Mouse (Mus musculus) right cerebral cortex, postnatal 36 days (tissue): ENCODE measurements around the gene Gga1.

ENCODE experiments used
- DNase-seq, 2 experiments: peaks; one replicate each; pipeline ENCODE4 v3.0.0; 2022; ENCODE audit warnings: low spot score in 2 of 2, mixed read lengths in 1 of 2

Gene Gga1

DNA sequence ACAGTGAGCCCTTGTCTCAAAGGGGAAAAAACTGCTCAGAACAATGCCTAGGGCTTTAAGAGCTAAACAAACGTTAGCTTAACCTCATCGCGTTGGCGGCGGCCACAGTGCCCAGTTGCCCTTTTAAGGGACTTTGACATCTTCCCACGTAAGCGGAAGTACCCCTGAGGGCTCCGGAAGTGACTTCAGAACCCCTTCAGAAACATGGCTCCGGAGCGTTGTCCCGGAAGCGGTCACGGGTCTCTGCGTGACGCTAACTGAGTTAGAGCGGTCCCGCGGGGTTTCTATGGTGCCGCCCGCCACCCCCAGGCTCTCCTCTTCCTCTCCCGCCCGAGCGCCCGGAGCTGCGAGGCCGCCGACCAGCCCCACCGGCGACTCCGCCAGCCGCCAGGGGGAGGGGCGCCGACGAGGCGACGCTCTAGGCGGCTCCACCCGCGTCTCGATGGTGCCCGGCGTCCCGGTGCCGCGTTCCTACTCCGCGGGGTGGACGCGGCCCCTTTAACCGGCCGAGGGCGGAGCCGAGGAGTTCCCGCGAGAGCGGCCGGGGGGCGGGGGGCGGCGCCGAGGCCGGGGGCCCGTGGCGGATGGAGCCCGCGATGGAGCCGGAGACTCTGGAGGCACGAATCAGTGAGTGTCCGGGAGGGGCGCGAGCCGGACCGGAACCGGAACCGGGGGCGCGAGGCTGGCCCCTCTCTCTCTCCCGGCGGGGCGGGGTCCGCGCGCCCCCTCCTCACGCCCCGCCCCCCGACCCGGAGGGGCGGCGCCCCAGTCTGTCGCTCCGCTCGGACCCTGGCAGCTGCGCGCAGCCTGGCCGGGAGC is at the start of gene Gga1:
Gene Gga1 (plus strand): TSS at position 200 of the 819 bp plus-strand sequence.
- peak; percentile 93 to 94 for DNase-seq

DNA sequence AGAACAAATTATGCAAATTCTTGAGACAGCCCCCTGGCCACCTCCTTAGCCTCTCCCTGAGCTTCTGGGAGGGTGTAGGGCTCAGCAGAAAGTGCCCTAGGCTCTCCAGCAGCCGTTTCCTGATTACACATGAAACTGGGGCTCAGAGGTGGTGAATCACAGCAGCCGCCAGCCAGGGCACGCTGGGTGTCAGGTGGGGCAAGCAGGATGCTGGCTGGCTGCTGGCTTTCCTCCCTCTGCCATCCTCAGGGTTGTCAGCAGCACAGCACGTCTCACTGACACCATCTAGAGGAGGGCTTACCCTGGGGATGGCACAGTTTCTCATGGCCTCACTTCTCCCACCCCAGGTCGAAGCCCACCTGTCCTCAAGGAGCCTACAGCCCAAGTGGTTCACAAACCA is 48.7 kb upstream of the Gga1 start:
- DNase-seq = no peak

DNA sequence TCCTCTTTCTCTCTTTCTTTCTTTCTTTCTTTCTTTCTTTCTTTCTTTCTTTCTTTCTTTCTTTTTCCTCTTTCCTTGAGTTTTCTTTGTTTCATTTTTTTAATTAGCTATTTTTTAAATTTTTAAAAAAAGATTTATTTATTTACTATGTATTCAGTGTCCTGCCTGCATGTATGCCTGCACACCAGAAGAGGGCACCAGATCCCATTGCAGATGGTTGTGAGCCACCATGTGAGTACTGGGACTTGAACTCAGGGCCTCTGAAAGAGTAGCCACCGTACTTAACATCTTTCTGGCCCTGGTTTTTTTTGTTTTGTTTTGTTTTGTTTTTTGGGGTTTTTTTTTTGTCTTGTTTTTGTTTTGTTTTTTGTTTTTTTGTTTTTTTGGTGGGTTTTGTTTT is 47.4 kb upstream of the Gga1 start:
- no peak for DNase-seq

DNA sequence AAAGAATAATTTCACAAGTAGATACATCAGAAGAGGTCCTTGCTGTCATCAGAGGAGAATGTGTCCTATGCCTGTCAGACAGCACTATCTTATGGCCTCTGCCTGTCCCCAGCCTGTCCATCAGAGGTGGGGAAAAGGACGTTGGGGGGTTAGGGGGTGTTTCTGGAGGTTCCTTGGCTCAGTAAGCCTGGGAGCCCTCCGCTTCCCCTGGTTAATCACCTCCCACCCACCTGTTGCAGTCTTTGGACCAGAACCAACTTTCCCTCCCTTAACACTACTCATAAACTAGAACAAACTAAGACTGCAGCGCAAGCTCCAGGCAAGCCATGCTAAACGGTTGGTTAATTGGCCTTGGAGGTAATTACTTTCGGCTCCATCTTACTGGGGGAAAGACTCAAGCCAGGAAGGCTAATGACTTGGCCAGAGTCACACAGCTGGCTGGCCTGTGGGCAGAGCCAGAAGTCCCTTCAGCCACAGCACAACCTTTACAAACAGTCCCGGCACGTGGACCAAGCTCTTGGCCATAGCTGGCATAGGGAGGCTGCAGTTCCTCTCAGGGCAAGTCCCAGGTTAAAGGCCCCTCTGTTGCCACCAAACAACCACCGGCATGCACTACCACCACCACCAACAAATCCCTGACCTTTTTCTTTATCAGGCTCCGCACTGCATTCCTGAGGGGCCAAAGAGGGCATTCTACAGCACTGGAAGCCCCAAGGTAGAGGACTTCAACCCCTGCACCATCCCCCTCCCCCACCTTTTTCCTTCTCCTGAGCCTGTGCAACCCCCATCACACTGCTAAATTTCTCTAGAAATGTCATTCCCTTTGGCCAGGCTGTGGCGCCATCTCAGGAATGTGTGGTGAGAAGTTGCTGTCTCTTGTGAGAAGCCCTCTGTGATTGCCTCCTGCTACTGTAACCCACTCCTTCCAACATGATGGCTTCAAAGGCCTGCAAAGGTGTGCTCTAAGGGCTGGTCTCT is 46.0 kb upstream of the Gga1 start:
- no peak for DNase-seq

DNA sequence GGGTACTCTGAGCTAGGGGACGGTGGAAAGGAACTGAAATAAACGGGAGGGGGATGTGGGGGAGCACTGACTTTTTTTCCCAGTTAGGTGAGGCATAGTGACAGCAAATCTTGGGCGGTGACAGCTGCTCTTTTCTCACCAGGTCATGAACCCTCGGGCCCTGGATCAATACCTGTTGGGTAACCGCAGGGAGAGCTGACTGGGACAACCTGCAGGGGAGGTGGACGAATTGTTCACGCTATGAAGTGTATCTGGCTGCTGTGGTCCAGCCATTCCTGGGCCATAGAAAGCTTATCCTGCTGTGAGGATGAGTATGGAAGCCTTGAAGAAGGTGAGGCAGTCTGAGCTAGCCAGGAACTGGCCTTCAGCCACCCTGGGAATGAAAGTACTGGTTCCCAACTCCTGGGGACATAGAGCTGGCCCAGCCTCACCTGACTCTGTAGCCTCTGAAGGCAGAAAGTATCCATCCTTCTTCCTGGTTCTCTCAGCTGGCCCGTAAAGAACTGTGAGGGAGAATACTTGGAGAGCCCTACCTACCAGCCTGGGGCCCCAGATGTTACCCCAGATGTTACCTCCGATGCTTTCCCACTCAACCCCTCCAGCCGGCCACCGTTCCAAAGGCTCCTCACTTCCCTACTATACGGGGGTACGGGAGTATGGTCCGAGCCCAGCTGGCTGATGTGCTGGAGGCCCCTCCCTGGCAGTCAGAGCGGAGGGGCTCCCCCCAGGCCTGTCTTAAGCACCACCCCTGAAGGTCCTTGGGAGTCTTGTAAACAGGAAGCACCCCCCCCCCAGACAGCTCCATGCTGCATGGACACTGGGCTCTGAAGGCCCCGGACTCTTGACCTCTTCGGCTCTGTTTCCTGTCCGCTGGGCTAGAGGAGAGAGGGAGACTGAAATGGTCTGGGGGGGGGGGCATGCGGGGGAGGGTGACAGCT is 45.0 kb upstream of the Gga1 start:
- DNase-seq = no peak

DNA sequence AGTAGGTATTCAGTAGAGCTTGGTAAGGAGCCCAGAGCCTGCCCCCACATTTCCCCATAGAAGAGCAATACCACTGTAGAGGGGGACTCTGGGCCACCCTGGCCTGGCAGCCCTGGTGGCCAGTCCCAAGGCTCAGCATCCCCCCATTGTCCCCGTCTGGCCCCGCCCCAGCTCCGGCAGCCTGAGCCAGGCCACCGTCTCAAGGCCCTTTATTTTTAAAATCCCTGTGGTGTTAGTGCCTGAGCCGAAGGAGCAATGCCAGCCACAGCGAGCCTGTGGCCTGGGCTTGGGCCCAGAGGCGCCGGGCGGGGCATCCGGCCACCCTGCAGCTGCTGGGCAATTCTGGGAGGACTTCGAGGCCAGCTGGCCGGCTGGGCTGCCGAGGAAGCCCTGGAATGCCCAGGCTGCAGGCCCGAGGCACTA is 44.3 kb upstream of the Gga1 start:
- peak; percentile 63 to 71 for DNase-seq

DNA sequence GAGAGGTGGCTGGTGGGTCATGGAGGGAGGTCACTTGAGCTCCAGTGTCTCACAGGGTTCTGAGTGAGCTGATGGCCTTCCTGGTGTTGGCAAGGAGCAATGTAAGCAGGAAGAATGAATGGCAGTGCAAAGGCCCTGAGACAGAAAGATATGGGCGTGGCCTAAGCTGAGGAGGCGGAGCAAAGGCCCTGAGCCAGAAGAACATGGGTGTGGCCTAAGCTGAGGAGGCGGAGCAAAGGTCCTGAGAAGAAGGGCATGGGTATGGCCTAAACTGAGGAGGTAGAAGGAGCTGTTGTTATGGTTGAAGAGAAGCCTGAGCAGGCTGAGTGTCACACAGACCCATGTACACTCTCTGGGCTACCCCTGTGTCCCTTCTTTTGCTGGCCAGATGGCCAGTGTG is 43.4 kb upstream of the Gga1 start:
- no peak for DNase-seq

DNA sequence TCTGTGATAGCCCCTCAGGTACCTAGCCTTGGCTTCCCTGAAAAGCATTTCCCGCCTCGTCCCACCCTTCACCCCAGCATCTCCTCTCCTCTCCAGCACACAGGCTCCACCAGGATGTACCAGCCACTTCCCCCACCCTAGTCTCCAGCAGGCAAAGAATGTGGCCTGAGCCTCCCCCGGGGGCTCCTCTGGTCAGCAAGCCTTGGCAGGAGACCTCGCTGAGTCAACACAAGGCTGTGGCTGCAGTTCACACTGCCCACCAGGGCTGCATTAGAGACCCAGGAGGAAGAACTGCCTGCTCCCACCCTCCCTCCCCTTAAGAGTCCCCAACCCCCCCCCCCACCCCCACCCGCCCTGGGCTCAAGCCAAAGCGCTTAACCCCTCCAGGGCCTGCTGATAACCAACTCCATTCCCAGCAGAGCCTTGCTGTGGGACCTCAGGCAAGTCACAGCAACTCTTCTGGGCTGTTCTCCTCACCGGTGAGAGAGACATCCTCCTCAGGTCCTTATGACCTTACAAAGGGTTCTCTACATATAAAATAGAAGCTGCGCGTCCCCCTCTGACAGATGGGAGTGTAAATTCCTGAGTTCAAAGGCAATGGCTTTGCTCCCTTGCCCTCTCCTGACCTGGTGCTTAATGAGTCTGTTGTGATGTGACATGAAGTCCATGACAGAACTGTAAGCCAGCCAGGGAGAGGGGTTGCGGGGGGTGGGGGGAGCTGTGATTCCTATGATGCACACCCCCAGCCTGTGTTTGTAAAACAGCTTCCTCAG is 42.6 kb upstream of the Gga1 start:
- no peak for DNase-seq

DNA sequence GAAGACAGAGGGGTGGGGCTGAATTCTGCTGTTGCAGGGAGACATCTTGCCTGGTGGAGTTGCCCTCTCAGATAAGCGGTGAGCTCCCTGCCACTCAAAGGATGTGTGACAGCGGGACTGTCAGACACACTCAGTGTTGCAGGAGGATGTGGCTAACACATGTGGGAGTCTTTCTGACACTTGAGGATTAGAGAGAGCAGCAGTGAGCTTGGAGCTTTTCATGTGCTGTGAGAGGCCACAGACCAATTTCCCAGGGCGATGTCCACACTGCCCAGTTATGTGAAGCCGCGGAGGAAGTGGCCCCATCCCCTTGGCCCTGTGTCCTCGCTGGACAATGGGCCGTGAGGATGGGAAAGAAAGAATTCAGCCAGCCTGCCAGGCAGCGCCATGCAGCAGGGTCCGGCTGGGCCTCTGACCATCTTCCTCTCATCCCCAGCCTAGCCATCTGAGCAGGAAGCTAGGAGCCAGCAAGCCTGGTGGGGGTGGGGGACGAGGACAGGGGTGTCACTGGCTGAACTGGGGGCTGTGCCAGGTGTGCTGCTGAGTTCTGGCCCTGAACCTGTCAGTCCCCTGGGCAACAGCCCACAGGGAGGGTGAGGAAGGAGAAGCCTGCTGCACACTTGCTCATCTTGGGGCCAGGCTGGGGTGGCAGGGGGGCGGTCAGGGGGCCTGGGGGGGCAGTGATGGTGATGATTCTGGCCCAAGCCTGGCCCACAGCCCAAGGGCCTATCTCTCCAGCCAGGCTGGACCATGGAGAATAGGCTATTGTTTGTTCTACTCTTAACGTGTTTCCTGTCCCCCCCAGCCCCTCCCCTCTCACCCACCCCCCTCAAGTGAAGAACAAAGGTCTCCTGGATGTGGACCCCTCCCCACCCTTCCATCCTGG is 41.5 kb upstream of the Gga1 start:
- no peak for DNase-seq

DNA sequence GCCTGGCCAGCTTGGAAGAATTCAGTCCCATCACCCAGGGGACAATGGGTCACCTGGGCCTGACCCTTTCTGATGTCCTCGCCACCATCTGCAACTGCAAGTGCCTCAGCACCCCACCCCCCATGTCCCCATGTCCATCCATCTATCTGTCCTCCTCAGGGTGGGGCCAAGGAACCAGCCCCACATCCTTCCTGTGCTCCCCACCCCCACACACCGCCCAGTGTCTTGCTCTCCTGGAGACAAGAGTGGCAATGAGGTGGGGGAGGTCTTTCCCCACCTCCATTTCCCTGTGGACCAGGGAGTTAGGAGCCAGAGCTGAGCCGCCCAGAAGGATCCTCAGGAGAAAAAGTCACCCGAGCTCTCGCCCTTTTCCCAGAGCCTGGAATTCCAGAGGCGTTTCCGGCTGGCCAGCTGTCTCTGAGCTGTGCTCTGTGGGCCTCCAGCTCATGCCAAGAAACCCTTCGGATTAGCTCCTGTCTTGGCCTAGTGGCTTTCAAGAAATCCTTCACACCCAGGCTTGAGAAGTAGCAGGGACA is 40.8 kb upstream of the Gga1 start:
- DNase-seq = no peak

DNA sequence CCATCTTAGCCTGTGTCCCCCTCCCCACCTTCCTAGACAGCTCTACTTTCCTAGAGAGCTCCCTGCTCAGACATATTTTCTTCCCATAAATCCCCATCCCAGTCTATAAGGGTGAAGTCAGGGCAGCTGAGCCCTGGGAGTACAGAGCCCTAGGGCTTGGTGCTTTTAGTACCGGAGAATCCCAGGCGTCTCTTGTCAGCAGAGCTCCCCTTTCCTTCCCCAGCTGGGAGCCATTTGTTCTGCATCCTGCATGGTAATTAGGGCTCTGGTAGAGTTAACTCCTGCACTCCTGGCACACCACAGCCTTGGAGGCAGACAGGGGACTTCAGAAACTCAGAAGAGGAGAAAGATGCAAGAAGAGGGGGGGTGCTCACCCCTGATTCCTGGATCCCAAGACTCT is 37.2 kb upstream of the Gga1 start:
- no peak for DNase-seq

DNA sequence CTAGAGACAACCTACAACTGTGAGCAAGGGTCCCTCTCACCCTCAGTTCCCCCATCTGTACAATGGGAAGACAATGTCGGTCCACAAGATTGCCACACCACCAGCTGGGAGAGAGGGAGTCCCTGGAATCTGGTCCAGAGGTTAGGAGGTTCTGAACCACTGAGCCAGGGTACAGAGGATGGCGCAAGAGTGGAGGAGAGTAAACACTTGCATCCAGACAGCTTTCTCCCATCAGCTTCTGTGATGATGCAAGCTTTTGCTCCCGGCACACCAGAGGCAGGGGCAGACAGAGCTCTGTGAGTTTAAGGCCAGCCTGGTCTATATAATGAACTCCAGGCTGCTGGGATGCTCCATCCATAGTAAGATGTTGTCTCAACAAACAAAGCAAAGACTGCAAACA is 36.7 kb upstream of the Gga1 start:
- no peak for DNase-seq

DNA sequence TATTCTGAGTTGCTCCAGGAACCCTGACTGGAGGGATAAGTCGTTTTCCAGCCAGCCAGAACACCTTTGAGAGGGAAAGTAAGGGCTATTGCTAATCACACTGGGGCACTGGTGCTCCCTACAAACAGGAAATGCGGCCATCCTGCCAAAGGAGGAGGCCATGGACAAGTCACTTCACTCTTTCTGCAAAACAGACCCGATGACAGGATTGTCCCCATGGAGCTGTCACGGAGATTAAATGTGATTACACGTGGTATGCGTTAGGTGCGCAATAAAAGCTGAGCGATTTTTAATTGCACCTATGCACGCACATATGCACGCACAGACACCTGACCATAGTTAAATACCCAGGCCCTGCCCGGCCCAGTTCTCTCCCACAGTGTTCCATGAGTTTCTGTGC is 36.2 kb upstream of the Gga1 start:
- no peak for DNase-seq

DNA sequence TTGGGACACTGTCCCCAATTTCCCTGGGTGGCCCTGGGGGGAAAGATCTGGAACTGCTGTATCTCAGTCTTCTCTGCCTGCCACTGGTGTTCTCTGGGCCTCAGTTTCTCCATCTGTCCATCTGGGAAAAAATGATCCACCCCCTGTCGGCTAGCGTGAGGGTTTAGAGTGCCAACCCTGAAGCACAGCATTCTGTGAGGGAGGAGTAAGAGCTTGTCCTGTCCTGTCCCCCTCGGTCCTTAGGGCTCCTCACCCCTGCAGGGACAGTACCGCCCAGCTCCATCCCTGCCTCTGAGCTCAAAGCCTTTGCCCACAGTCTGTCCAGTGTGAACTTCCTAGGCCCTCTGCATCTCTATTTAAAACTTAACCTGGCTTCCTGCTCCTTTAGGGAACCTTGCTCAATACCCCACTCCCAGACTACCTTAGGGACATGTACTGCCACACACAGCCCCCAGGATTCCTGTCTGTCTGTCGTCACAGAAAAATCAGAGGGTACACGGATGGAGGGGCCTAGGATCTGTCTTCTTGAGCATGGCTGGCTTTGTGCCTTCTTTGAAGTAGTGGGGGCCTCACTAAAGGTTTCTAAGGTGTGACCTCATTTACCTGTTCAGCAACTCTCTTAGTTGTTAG is 35.7 kb upstream of the Gga1 start:
- no peak for DNase-seq

DNA sequence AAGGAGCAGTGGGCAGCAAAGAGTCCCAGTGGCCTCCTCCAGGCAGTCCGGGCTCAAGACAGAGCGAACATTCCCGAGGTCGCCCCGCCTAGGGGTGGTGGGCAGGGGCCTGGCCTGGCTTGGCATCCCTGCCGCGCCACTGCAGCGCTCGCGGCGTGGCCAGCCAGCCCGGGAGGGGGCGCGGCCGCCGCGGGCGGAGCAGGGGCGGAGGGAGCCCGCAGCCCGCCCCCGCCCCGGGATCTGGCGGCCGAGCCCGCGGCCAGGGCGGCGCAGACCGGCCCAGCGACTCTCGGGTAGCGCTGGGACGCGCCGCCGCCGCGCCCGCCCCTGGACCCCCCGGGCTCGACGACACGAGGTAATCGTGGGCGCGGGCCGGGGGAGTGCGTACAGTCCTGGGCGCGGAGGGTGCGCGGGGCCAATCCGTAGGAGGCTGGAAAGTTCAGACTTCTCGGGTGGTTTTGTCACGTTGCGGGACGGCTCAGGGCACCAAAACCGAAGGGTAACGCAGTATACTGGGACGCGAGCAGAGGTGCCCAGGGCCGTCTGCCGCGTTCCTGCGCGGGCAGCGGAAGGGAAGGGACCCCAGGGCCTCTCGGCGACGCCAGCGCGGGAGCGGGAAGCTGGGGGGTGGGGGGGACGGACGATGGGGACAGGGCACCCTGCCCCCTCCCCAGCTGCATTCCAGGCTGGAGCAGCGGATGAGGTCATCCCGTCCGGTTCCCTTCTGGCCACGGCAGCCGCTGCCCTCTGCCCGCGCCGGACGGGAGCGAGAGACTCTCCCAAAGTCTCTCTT is 34.4 kb upstream of the Gga1 start, which contains the start of gene Cdc42ep1:
Gene Cdc42ep1 (plus strand): TSS at position 254 of the 793 bp plus-strand sequence.
- no peak for DNase-seq

DNA sequence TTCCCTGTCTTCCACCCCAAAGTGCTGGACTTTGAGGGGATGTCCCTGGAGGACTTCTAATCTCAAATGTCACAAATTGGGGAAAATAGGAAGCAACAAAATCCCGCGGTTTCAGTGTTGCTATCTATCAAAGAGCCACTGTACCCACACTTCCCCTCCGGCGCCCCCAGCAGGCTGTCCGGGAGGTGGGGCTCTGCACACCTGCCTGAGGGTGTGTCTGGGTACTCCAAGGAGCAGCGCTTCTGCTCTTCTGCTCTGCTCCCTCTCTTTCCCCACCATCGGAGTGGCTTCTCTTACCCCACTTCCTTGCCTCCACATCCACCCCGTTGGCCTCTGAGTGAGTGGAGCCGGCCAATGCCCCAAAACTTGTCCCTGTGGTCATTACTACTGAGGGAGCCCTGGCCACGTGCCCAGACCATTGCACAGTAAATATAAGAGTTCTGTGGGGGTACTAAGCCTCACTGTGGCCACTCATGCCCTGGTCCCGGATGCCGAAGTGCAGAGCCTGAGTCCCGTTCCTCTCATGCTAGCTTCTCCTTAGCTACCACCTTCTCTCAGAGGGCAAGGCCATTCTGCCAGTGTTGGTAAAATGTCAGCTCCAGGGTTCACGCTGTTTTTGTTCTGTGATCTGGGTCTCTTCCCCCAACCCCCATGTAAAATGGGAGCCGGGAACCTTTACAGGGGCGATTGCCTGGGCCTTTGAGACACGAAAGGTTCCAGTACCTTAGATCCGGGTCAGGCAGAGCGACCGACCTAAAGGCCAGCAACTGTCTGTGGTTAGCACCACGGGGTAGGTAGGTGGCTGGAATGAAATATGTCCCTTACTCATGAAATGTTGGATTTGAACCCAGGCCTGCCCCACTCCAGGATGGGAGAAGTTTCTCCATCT is 33.2 kb upstream of the Gga1 start:
- no peak for DNase-seq

DNA sequence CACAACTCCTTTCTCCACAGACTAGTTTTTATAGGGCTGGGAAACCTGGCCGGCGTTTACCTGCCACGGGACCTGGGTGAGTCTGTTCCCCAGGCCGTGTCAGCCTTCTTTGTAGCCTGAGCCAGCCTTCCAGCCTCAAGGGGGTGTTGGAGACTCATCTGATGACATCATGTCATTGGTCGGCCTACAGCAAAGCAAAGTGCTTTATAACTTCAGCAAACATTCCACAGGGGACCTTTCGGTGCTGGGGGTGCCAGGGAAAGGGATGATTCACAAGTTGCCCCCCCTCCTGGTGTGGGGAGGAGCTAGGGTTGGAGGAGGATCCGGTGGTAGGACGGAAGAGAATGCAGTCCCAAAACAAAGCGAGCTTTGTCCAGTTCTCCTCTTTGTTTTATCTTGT is 32.2 kb upstream of the Gga1 start:
- DNase-seq = no peak
